Mouse (Mus musculus) frontal cortex, postnatal 10 days (tissue): ENCODE results near the gene Pyroxd1.

ENCODE experiments used
- DNase-seq, 2 experiments: peaks; one replicate each; pipeline ENCODE4 v3.0.0; 2022; ENCODE audit warnings: low spot score in 2 of 2, mixed read lengths in 1 of 2

Pyroxd1 gene

GRCm38 (mm10) chr6:142369568-142369967 is 24.1 kb downstream of the Pyroxd1 start:
- DNase-seq = no peak

- no peak for DNase-seq
Measured at GRCm38 (mm10) chr6:142377081-142377480, 31.6 kb downstream of the Pyroxd1 start.

- no peak for DNase-seq
Measured at GRCm38 (mm10) chr6:142378576-142379330, 33.3 kb downstream of the Pyroxd1 start.

GRCm38 (mm10) chr6:142379961-142380360 is 34.5 kb downstream of the Pyroxd1 start:
- DNase-seq = no peak

GRCm38 (mm10) chr6:142381615-142382014 is 36.2 kb downstream of the Pyroxd1 start:
- no peak for DNase-seq

- no peak for DNase-seq
Measured at GRCm38 (mm10) chr6:142384521-142384920, 39.1 kb downstream of the Pyroxd1 start.

GRCm38 (mm10) chr6:142386285-142387010 is 41.0 kb downstream of the Pyroxd1 start:
- no peak for DNase-seq

GRCm38 (mm10) chr6:142387011-142387754 is 41.7 kb downstream of the Pyroxd1 start, which contains the start of the genes Recql and Golt1b:
Recql (minus strand) TSS chr6:142387087.
Golt1b (plus strand) TSS chr6:142387221.
- peak; percentile 96 to 99 for DNase-seq

GRCm38 (mm10) chr6:142387755-142388271 is 42.4 kb downstream of the Pyroxd1 start:
- no peak for DNase-seq

GRCm38 (mm10) chr6:142389101-142389500 is 43.6 kb downstream of the Pyroxd1 start:
- no peak for DNase-seq

GRCm38 (mm10) chr6:142392312-142392711 is 46.9 kb downstream of the Pyroxd1 start:
- no peak for DNase-seq

GRCm38 (mm10) chr6:142394669-142395068 is 49.2 kb downstream of the Pyroxd1 start:
- DNase-seq = peak; percentile 13 to 15

- DNase-seq = no peak
Measured at GRCm38 (mm10) chr6:142395756-142396155, 50.3 kb downstream of the Pyroxd1 start.

GRCm38 (mm10) chr6:142411140-142411539 is 65.7 kb downstream of the Pyroxd1 start:
- DNase-seq = no peak
